In the genomic region with DNA sequence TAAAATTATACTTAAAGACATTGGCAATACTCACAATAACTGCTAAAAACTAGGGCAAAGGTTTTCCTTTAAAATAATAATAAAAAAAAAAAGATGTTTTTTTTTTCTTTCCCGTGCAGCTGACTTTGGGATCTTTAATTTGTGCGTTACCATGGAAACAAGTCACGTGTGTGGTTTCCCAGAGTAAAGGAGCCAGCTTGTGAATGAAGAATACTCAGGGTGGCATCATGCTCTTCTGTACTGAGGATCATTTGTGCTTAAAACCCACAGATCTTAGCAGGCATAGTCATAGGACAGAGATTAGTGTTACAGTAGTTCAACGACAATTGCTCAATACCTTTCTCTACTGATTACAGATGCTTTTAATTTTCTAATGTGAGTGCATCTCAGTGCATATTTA, we compare ENCODE assay signal across 17 mouse cellular contexts.
A peak's percentile ranks its signal among the peaks of the same experiment; 100 is the strongest.
DNase-seq lines count a peak whose midpoint lies in the region; ATAC-seq lines count a peak whose summit lies in the region.
"Had no signal": no experiment of that assay in that cellular context is flagged by ENCODE, and none has a peak within 500 bp of the region (broad histone marks: within the 10 kb centered on the region; RNA-seq: fewer than 3 reads in every experiment).

No protein-coding gene starts in this region.

- H3K4me2 ChIP-seq in midbrain, embryonic 13.5 days (replicated peaks): no peak overlapping the region
- H3K4me2 ChIP-seq: heart, embryonic 15.5 days; limb, embryonic 12.5 days had no signal

- H3K36me3 ChIP-seq in midbrain, embryonic 13.5 days: no peaks in the 10 kb centered on the region
- H3K36me3 ChIP-seq: heart, embryonic 15.5 days; limb, embryonic 12.5 days had no signal

- H3K27ac ChIP-seq in midbrain, embryonic 13.5 days: no peak overlapping the region
- H3K27ac ChIP-seq: heart, embryonic 15.5 days; limb, embryonic 12.5 days had no signal

- H3K4me3 ChIP-seq in midbrain, embryonic 13.5 days (replicated peaks): no peak overlapping the region
- H3K4me3 ChIP-seq: erythroblast, embryonic 14.5 days; heart, embryonic 15.5 days; limb, embryonic 12.5 days had no signal

- WGBS in midbrain, embryonic 13.5 days: 27% methylated on average over 4 of the region's 4 CpGs

- peak; percentile 43 for DNase-seq in embryo, embryonic 11 days
- no peak for DNase-seq in embryo, embryonic 9.5 days (ENCODE audit: extremely low spot score)
- DNase-seq in right cerebral cortex, adult 18-20 months: peak; percentile 22
- no peak for DNase-seq in right cerebral cortex, postnatal 25 days
- DNase-seq in kidney, adult 18-20 months: no peak
- DNase-seq in spleen, adult 18-20 months: no peak
- no peak for DNase-seq in urinary bladder, postnatal 25 days (ENCODE audit: low spot score)
- DNase-seq: cerebellum, adult 9-11 months; gastrocnemius, postnatal 36 days; kidney, postnatal 4 days; liver, postnatal 0 days; thymus, adult 2 months had no signal

- no peaks in the 10 kb centered on the region for H3K9me3 ChIP-seq in midbrain, embryonic 13.5 days
- H3K9me3 ChIP-seq: heart, embryonic 15.5 days; limb, embryonic 12.5 days had no signal

- no peak overlapping the region for H3K9ac ChIP-seq in midbrain, embryonic 13.5 days (replicated peaks)
- H3K9ac ChIP-seq: heart, embryonic 15.5 days; limb, embryonic 12.5 days; liver, postnatal 0 days had no signal

- no peaks in the 10 kb centered on the region for H3K27me3 ChIP-seq in midbrain, embryonic 13.5 days
- H3K27me3 ChIP-seq: heart, embryonic 15.5 days; limb, embryonic 12.5 days had no signal

- H3K4me1 ChIP-seq in midbrain, embryonic 13.5 days (replicated peaks): peaks cover 5% of the 10 kb centered on the region
- H3K4me1 ChIP-seq: heart, embryonic 15.5 days; limb, embryonic 12.5 days had no signal

- peak; percentile 83 for ATAC-seq in midbrain, embryonic 13.5 days
- ATAC-seq: intestine, embryonic 16.5 days; liver, postnatal 0 days had no signal

Comparison
In these comparisons a context has a peak if more than half of its experiments do, and no peak if none do; other contexts are left out.
1. DNase-seq: peak in embryo, embryonic 11 days (single experiment) and right cerebral cortex, adult 18-20 months (single experiment); none in embryo, embryonic 9.5 days (single experiment), right cerebral cortex, postnatal 25 days (single experiment), kidney, adult 18-20 months (single experiment), spleen, adult 18-20 months (0 of 2) and urinary bladder, postnatal 25 days (single experiment).